ENCODE assay signal across 13 mouse cellular contexts in genomic region chr6:29279293-29279692, GRCm38 (mm10). TPM values are rescaled to one million over a fixed set of nuclear protein-coding genes. Genes with fewer than 3 reads are reported as not detected.
DNase-seq lines count a peak whose midpoint lies in the region; ATAC-seq and TF ChIP-seq lines count a peak whose summit lies in the region.
"Had no signal": no experiment of that assay in that cellular context is flagged by ENCODE, and none has a peak within 500 bp of the region (broad histone marks: within the 10 kb centered on the region; RNA-seq: fewer than 3 reads in every experiment).

Gene Fam71f2 (plus strand): TSS chr6:29279593.

- no peak for ATAC-seq in heart, embryonic 14.5 days (ENCODE audit: insufficient number of reproducible peaks, insufficient read depth, low FRiP score, low read depth)

- H3K36me3 ChIP-seq in heart, embryonic 14.5 days (ENCODE audit: control insufficient read depth, insufficient read depth, low read length) = peaks cover 17% of the 10 kb centered on the region
- H3K36me3 ChIP-seq in testis, adult 2 months (ENCODE audit: control insufficient read depth, insufficient read depth, low read length) = no peaks in the 10 kb centered on the region; the same call in 1 of the 2 replicates

- no peak for DNase-seq in heart, adult 9 months (ENCODE audit: low spot score in 2 of 2)
- no peak for DNase-seq in layer of hippocampus, adult 2 months (ENCODE audit: low spot score in 2 of 2)
- no peak for DNase-seq in layer of hippocampus, postnatal 14 days (ENCODE audit: low spot score in 2 of 2)
- no peak for DNase-seq in testis, postnatal 10 days (ENCODE audit: low spot score)
- DNase-seq in cerebellum, adult 11-12 months = no peak
- DNase-seq: gastrocnemius, postnatal 10 days; spleen, adult 18-20 months had no signal

- H3K4me2 ChIP-seq in heart, embryonic 14.5 days (ENCODE audit: low read length) = peak within 1 kb of the TSS; percentile 24; the same call in 1 of the 2 replicates
- H3K4me2 ChIP-seq: embryonic facial prominence, embryonic 13.5 days; limb, embryonic 12.5 days; neural tube, embryonic 12.5 days had no signal

- no peak within 1 kb of the TSS for H3K4me3 ChIP-seq in heart, embryonic 14.5 days (ENCODE audit: control insufficient read depth in 1 of 2, insufficient read depth in 1 of 2, low read depth in 1 of 2, low read length in 2 of 2)
- no peak within 1 kb of the TSS for H3K4me3 ChIP-seq in layer of hippocampus, adult 2 months
- peak within 1 kb of the TSS; percentile 77 for H3K4me3 ChIP-seq in testis, adult 2 months (ENCODE audit: control insufficient read depth, low read depth, low read length)
- H3K4me3 ChIP-seq: embryonic facial prominence, embryonic 13.5 days; limb, embryonic 12.5 days; neural tube, embryonic 12.5 days had no signal

- peak; percentile 44; the same call in 1 of the 2 replicates for TF ChIP-seq CTCF in layer of hippocampus, adult 2 months (conservative IDR thresholded peaks at IDR 0.05)
- no peak for TF ChIP-seq CTCF in testis, adult 2 months (IDR thresholded peaks at IDR 0.05; ENCODE audit: control insufficient read depth, insufficient read depth, insufficient replicate concordance, low read depth, low read length)

- H3K9ac ChIP-seq in heart, embryonic 14.5 days (ENCODE audit: low read length) = 0 out of 2 replicates have a peak within 1 kb of the TSS, but pooled peaks have one; percentile 30
- H3K9ac ChIP-seq: embryonic facial prominence, embryonic 13.5 days; limb, embryonic 12.5 days; neural tube, embryonic 12.5 days had no signal

- peak within 1 kb of the TSS; percentile 68 to 84 for H3K27ac ChIP-seq in heart, embryonic 14.5 days (replicated peaks in 1 of 2; ENCODE audit: control insufficient read depth in 1 of 2, insufficient read depth in 1 of 2, low read depth in 2 of 2, low read length in 2 of 2)
- no peak within 1 kb of the TSS for H3K27ac ChIP-seq in layer of hippocampus, adult 2 months
- H3K27ac ChIP-seq in testis, adult 2 months (ENCODE audit: control insufficient read depth, insufficient read depth, low read depth, low read length) = 0 out of 2 replicates have a peak within 1 kb of the TSS, but pooled peaks have one; percentile 23
- H3K27ac ChIP-seq: embryonic facial prominence, embryonic 13.5 days; limb, embryonic 12.5 days; neural tube, embryonic 12.5 days had no signal

- no peak for TF ChIP-seq POLR2A in testis, adult 2 months (IDR thresholded peaks at IDR 0.05; ENCODE audit: control insufficient read depth, low read depth, low read length)

- H3K9me3 ChIP-seq in heart, embryonic 14.5 days (ENCODE audit: control insufficient read depth, low read length) = no peaks in the 10 kb centered on the region
- H3K9me3 ChIP-seq: embryonic facial prominence, embryonic 13.5 days; limb, embryonic 12.5 days; neural tube, embryonic 12.5 days had no signal

- H3K4me1 ChIP-seq in heart, embryonic 14.5 days (ENCODE audit: control insufficient read depth in 2 of 2, insufficient read depth in 2 of 2, low read length in 2 of 2) = peaks cover 0 to 8% of the 10 kb centered on the region in 2 experiments; a peak in 1 of 4 replicates
- H3K4me1 ChIP-seq in testis, adult 2 months (ENCODE audit: control insufficient read depth, insufficient read depth, low read length) = no peaks in the 10 kb centered on the region
- H3K4me1 ChIP-seq: embryonic facial prominence, embryonic 13.5 days; limb, embryonic 12.5 days; neural tube, embryonic 12.5 days had no signal

- H3K27me3 ChIP-seq in heart, embryonic 14.5 days (ENCODE audit: control insufficient read depth, insufficient read depth, low read length) = no peaks in the 10 kb centered on the region
- H3K27me3 ChIP-seq in testis, adult 2 months (ENCODE audit: control insufficient read depth, insufficient read depth, low read length) = no peaks in the 10 kb centered on the region
- H3K27me3 ChIP-seq: embryonic facial prominence, embryonic 13.5 days; limb, embryonic 12.5 days; neural tube, embryonic 12.5 days had no signal

- WGBS in heart, embryonic 14.5 days = 83% methylated on average over 8 of the region's 8 CpGs

RNA-seq across cellular contexts. Expression of gene Fam71f2, which starts in this region (rescaled TPM):
- 0.20 and 0.35 TPM in 2 replicates for polyA plus RNA-seq in heart, embryonic 14.5 days (2014; fragmentation: Nextera tagmentation; extraction: Ambion mirVana)
- total RNA-seq in layer of hippocampus, adult 2 months (2021) = under 1 TPM; 0.51 to 0.56 TPM
- under 1 TPM in 1 of 2 experiments, not detected in 1; 0.43 TPM for total RNA-seq in layer of hippocampus, postnatal 14 days (2021)
- 1,251 and 1,390 TPM in 2 replicates for polyA plus RNA-seq in testis, adult 2 months (2012; rRNA removed)
- total RNA-seq: MEL had no signal

Comparison
In these comparisons a context has a peak if more than half of its experiments do, and no peak if none do; other contexts are left out.
1. RNA of gene Fam71f2 (polyA plus RNA-seq): 1,251 to 1,390 TPM in testis, adult 2 months; 0.20 to 0.35 TPM in heart, embryonic 14.5 days; every median in the first group is over 100 times any median in the second.